Mouse (Mus musculus) intestine, postnatal 0 days (tissue): ENCODE results near the gene Zgpat. TPM values are rescaled to one million over a fixed set of nuclear protein-coding genes. Genes with fewer than 3 reads are reported as not detected.

Experiments used
- ATAC-seq: fragments of 200-750 bp; cut with Nextera tagmentation; 2 replicates; pipeline ENCODE4 v1.8.0; 2017; ENCODE audit warnings: mild to moderate bottlenecking, moderate TSS enrichment, moderate library complexity
- H3K27ac ChIP-seq: fragments of 300-500 bp; sonication (generic); 2 replicates; pipeline ENCODE4 v1.5.1; 2014; ENCODE audit warnings: mild to moderate bottlenecking, low read depth, low read length, moderate library complexity
- H3K27me3 ChIP-seq: fragments of 300-500 bp; sonication (generic); replicated peaks from 2 replicates; pipeline ENCODE4 v1.6.1; 2014; ENCODE audit warnings: low read length, mixed read lengths; ENCODE audit not compliant: control insufficient read depth, insufficient read depth
- H3K36me3 ChIP-seq: fragments of 300-500 bp; sonication (generic); 2 replicates; pipeline ENCODE4 v1.6.1; 2014; ENCODE audit warnings: mild to moderate bottlenecking, moderate library complexity; ENCODE audit not compliant: control insufficient read depth, insufficient read depth
- H3K4me1 ChIP-seq: fragments of 300-500 bp; sonication (generic); replicated peaks from 2 replicates; pipeline ENCODE4 v1.6.1; 2014; ENCODE audit warnings: antibody characterized with exemption, low read length, mixed read lengths; ENCODE audit not compliant: control insufficient read depth, insufficient read depth
- H3K4me2 ChIP-seq: fragments of 300-500 bp; sonication (generic); replicated peaks from 2 replicates; pipeline ENCODE4 v1.6.1; 2014; ENCODE audit warnings: low read depth, mild to moderate bottlenecking, moderate library complexity
- H3K4me3 ChIP-seq: fragments of 300-500 bp; sonication (generic); 2 replicates; pipeline ENCODE4 v1.5.1; 2014; ENCODE audit warnings: low read depth, low read length
- H3K9ac ChIP-seq: fragments of 300-500 bp; sonication (generic); 2 replicates; pipeline ENCODE4 v1.6.1; 2014; ENCODE audit warnings: mild to moderate bottlenecking, low read depth, low read length
- H3K9me3 ChIP-seq: fragments of 300-500 bp; sonication (generic); 2 replicates; pipeline ENCODE4 v1.6.1; 2016; ENCODE audit warnings: mixed run types; ENCODE audit not compliant: control insufficient read depth
- CTCF ChIP-seq: sonication (generic); IDR thresholded peaks from 2 replicates; pipeline ENCODE4 v1.5.1; 2016; ENCODE audit warnings: low read depth, mild to moderate bottlenecking, control low read depth, antibody characterized with exemption, moderate library complexity
- WGBS: fragments of 180-500 bp; shearing (Covaris S2); extraction: QIAGEN DNeasy Blood & Tissue Kit; methylation state at CpG from one replicate; pipeline ENCODE4 v1.1.7; 2014; 5-methylcytosine and 5-hydroxymethylcytosine counted together
- polyA plus RNA-seq: library from polyadenylated mRNA; unstranded; fragments of >200 nt; fragmentation: Nextera tagmentation; extraction: Ambion mirVana; gene quantifications from 2 replicates; pipeline ENCODE4 v1.2.1, GENCODE M21; 2015

Zgpat gene
- polyA plus RNA-seq, 1 experiment from 2014 or later = 23.8 TPM

DNA sequence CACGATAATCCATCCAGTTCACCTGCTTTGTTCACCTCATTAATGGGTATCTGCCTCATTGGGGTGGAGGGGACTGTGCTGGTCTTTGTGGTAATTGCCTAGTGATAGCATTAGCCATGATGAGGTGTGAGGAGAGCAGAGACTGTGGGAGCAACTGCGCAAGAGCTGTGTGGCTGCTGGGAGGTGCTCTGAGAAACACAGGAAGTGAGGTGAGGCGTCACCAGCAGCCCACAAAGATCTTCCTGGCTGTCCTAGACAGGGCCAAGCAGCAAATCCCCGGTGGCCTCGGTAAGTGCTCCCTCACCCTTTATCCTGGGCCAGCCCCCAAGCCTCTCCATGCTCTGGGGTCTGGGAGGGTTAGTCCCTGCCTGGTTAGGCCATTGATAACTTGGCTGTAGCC is 16.4 kb downstream of the Zgpat start:
- TF ChIP-seq CTCF = no peak
- H3K4me3 ChIP-seq = no peak overlapping the region
- H3K27me3 ChIP-seq = no peaks in the 10 kb centered on the region
- no peak overlapping the region for H3K27ac ChIP-seq
- H3K4me1 ChIP-seq = no peaks in the 10 kb centered on the region
- no peak overlapping the region for H3K4me2 ChIP-seq
- H3K36me3 ChIP-seq = peaks cover 57% of the 10 kb centered on the region
- ATAC-seq = no peak
- H3K9me3 ChIP-seq = no peaks in the 10 kb centered on the region
- H3K9ac ChIP-seq = no peak overlapping the region
- 81% methylated on average over 5 of the region's 5 CpGs for WGBS

DNA sequence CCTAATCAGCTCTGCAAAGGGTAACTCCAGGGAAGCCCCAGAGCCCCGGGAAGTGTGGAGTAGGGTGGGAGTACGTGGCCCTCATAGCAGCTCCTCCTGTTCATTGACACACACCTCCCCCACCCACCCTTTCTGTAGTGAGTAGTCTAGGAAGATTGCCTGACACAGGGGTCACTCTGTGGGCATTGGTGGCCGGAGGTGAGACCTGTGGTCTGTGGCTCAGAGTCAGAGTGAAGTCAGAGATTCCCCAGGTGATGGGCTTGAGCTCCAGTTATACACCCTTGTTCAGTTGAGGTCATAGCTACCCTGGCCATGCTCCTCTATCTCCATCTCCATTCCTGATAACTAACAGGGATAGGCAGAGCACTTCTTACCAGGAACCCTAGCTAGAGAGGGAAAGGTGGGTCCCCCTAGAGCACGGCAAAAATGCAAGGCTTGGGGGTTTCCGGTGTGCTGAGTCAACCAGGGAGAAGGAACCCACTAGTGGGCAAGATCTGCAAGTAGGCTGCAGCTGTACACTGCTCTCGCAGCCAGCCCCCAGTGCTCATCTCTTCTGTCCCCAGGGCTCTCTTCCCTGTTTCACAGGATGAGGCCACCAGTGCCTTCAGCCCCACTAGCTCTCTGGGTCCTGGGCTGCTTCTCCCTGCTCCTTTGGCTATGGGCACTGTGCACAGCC is 17.0 kb downstream of the Zgpat start:
- 91% methylated on average over 6 of the region's 6 CpGs for WGBS
- Histone ChIP-seq H3K4me1 (no peaks in the 10 kb centered on the region), H3K4me3 (no peak overlapping the region), H3K27ac (no peak overlapping the region), H3K36me3 (peaks cover 62% of the 10 kb centered on the region), H3K4me2 (no peak overlapping the region), H3K9me3 (no peaks in the 10 kb centered on the region), H3K27me3 (no peaks in the 10 kb centered on the region), H3K9ac (no peak overlapping the region)
- no peak for TF ChIP-seq CTCF
- ATAC-seq = no peak

DNA sequence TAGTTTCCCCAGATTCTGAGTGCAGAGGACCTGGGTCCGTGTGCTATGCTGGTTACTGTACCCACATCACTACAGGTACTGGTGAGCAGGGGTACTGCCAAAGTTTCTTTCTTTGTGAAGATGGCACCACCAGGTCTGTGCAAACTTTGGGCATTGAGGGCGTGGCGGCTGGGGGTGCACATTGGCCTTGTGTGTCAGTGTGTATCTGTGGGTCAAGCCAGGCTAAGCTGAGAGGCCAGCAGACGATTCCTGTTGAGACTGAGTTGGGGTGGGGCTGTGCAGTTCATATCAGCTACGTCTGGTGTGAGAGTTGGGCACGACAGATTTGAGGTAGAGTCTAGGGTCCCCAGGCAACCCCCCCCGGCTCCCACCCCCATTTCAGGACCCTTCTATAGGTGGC is 19.7 kb downstream of the Zgpat start:
- Histone ChIP-seq H3K9ac (no peak overlapping the region), H3K27ac (no peak overlapping the region), H3K9me3 (no peaks in the 10 kb centered on the region), H3K27me3 (no peaks in the 10 kb centered on the region), H3K36me3 (peaks cover 52% of the 10 kb centered on the region), H3K4me1 (no peaks in the 10 kb centered on the region), H3K4me2 (no peak overlapping the region), H3K4me3 (no peak overlapping the region)
- ATAC-seq = peak; percentile 24; the same call in 1 of the 2 replicates
- 71% methylated on average over 7 of the region's 7 CpGs for WGBS
- no peak for TF ChIP-seq CTCF

DNA sequence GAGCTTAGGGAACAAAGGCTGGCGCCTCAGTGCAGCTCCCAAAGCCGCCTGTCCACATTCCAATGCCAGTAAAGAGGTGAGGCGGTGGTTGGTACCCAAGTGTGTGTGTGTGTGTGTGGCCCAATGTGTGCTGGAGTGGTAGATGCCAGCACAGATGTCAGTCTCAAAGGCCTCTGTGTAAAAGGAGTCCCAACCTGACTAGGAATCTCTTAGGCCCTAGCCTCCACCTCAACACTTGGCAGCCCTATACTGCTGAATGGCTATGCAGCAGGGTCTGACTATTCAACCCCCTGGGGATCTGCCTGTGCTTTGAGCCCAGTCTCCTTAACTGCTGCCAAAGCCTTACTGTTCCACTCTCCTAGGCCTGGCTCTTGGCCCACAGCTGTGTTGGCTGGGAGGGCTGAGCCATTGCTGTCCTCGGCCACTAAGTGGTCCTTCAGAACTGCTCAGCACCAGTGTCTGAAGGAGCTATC is 20.2 kb downstream of the Zgpat start:
- no peak for TF ChIP-seq CTCF
- H3K4me1 ChIP-seq = no peaks in the 10 kb centered on the region
- H3K9me3 ChIP-seq = no peaks in the 10 kb centered on the region
- no peak overlapping the region for H3K4me3 ChIP-seq
- H3K4me2 ChIP-seq = no peak overlapping the region
- WGBS = 68% methylated on average over 4 of the region's 4 CpGs
- ATAC-seq = no peak
- H3K9ac ChIP-seq = no peak overlapping the region
- no peak overlapping the region for H3K27ac ChIP-seq
- no peaks in the 10 kb centered on the region for H3K27me3 ChIP-seq
- peaks cover 47% of the 10 kb centered on the region for H3K36me3 ChIP-seq

DNA sequence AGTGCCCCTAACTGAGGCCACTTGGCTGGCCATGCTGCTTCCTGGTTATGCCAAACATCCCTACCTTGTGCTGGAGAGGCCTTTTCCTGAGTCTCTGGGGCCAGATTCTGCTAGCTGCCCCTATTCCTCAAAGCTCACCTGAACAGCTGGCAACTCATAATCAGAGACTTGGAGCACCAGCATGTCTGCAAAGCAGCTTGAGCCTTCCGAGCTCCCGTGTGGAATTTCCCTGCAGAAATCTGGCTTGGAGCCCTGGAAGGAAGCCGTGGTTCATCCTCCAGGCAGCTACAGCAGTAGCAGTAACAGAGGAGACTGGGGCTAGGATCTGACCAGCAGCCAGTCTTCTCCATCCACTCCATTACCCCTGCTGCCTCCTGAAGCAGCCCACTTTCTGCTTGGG is 21.2 kb downstream of the Zgpat start:
- Histone ChIP-seq H3K27ac (no peak overlapping the region), H3K36me3 (peaks cover 38% of the 10 kb centered on the region), H3K4me1 (no peaks in the 10 kb centered on the region), H3K9ac (no peak overlapping the region), H3K4me3 (no peak overlapping the region), H3K27me3 (no peaks in the 10 kb centered on the region), H3K9me3 (no peaks in the 10 kb centered on the region), H3K4me2 (no peak overlapping the region)
- WGBS = 73% methylated on average over 3 of the region's 3 CpGs
- ATAC-seq = no peak
- TF ChIP-seq CTCF = no peak

DNA sequence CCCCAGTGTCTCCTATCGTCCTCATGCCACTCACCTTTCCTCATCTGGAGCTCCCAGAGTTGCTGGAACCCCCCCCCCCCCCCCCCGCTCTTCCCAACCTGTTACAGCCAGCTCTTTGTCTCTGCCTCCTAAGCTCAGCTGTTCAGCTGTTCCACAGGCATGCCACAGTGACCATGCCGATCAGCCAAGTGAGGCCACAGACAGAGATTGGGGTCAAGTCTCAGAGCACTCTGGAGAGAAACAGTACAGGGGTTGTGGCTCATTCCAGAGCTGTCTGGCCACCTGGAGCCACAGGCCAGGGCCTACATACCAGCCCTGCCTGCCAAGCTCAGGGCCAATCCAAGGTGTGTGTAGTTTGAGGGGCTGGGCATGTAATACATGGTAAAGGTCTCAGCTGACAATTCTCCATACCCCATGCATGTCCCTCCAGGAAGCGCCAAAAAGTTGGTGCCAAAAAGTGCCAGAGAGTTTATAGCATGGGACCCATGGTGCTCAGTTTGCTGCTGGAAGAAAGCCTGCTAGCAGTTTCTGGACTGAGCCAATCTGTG is 22.0 kb downstream of the Zgpat start:
- no peak for ATAC-seq
- WGBS = 75% methylated on average over 4 of the region's 4 CpGs
- H3K27me3 ChIP-seq = no peaks in the 10 kb centered on the region
- no peak overlapping the region for H3K4me3 ChIP-seq
- no peaks in the 10 kb centered on the region for H3K9me3 ChIP-seq
- H3K9ac ChIP-seq = no peak overlapping the region
- no peak overlapping the region for H3K27ac ChIP-seq
- no peaks in the 10 kb centered on the region for H3K4me1 ChIP-seq
- H3K4me2 ChIP-seq = no peak overlapping the region
- TF ChIP-seq CTCF = no peak
- H3K36me3 ChIP-seq = peaks cover 34% of the 10 kb centered on the region
